Mouse (Mus musculus): ENCODE results near the gene Tra2a. TPM values are rescaled to one million over a fixed set of nuclear protein-coding genes. Genes with fewer than 3 reads are reported as not detected.

Tra2a gene
- polyA plus RNA-seq, 1 experiment from 2014 or later: 40.4 TPM

Other genes starting within 250 kb of the Tra2a start
- gene Gpnmb, start 227.5 kb downstream of the Tra2a start, polyA plus RNA-seq (2014; fragmentation: Nextera tagmentation; extraction: Ambion mirVana): 0.09 and 0.62 TPM in 2 replicates
- 52.3 and 54.5 TPM in 2 replicates for gene Malsu1, start 190.2 kb downstream of the Tra2a start, polyA plus RNA-seq (2014; fragmentation: Nextera tagmentation; extraction: Ambion mirVana)
- 74.4 and 78.3 TPM in 2 replicates for gene Igf2bp3, start 49.1 kb downstream of the Tra2a start, polyA plus RNA-seq (2014; fragmentation: Nextera tagmentation; extraction: Ambion mirVana)
- gene Ccdc126, start 55.2 kb upstream of the Tra2a start, polyA plus RNA-seq (2014; fragmentation: Nextera tagmentation; extraction: Ambion mirVana): 7.1 and 7.9 TPM in 2 replicates
- 4.6 and 5.7 TPM in 2 replicates for gene Fam221a, start 103.7 kb upstream of the Tra2a start, polyA plus RNA-seq (2014; fragmentation: Nextera tagmentation; extraction: Ambion mirVana)
- 0.17 and 0.20 TPM in 2 replicates for gene Stk31, start 131.6 kb upstream of the Tra2a start, polyA plus RNA-seq (2014; fragmentation: Nextera tagmentation; extraction: Ambion mirVana)